Mouse (Mus musculus) ES-Bruce4 (cell line): Measurements from ENCODE around the gene Tnfaip3. TPM values are rescaled to one million over a fixed set of nuclear protein-coding genes. Genes with fewer than 3 reads are reported as not detected.

ENCODE experiments used
- H3K27ac ChIP-seq: 2 replicates; pipeline ENCODE4 v1.5.1; 2012; ENCODE audit warnings: low read length, inconsistent platforms; ENCODE audit not compliant: insufficient read depth
- H3K27me3 ChIP-seq: 2 replicates; pipeline ENCODE4 v1.6.1; 2012; ENCODE audit warnings: mild to moderate bottlenecking, low read length, inconsistent platforms; ENCODE audit not compliant: control insufficient read depth, poor library complexity, insufficient read depth, severe bottlenecking
- H3K36me3 ChIP-seq: 2 replicates; pipeline ENCODE4 v1.6.1; 2012; ENCODE audit warnings: inconsistent platforms, mild to moderate bottlenecking, low read length, moderate library complexity; ENCODE audit not compliant: control insufficient read depth, poor library complexity, insufficient read depth, severe bottlenecking
- H3K4me1 ChIP-seq: one replicate; pipeline ENCODE4 v1.8.1; 2011; ENCODE audit warnings: low read length; ENCODE audit not compliant: control insufficient read depth, insufficient read depth
- H3K4me3 ChIP-seq: 2 replicates; pipeline ENCODE4 v1.5.1; 2011; ENCODE audit warnings: low read depth, mild to moderate bottlenecking, low read length
- H3K9ac ChIP-seq: 2 replicates; pipeline ENCODE4 v1.6.1; 2012; ENCODE audit warnings: low read depth, mild to moderate bottlenecking, inconsistent platforms; ENCODE audit not compliant: poor library complexity, severe bottlenecking
- H3K9me3 ChIP-seq: replicated peaks from 2 replicates; pipeline ENCODE4 v1.6.1; 2012; ENCODE audit warnings: mild to moderate bottlenecking, low read length, inconsistent platforms; ENCODE audit not compliant: control insufficient read depth, poor library complexity, insufficient read depth, severe bottlenecking
- CTCF ChIP-seq: IDR thresholded peaks from one replicate; pipeline ENCODE4 v1.8.1; 2011; ENCODE audit warnings: low read depth, low read length
- EP300 ChIP-seq: IDR thresholded peaks from 2 replicates; pipeline ENCODE4 v1.6.1; 2011; ENCODE audit warnings: low read depth, low read length; ENCODE audit not compliant: insufficient read depth
- POLR2A ChIP-seq: IDR thresholded peaks from one replicate; pipeline ENCODE4 v1.8.1; 2011; ENCODE audit warnings: low read length; ENCODE audit not compliant: insufficient read depth
- polyA plus RNA-seq: library from polyadenylated mRNA; stranded (reverse); fragments of >200 nt; gene quantifications from 2 replicates; pipeline ENCODE4 v1.2.4, GENCODE M21; 2011; ENCODE audit warnings: low read depth; ENCODE audit not compliant: missing spikeins, insufficient read depth, insufficient read length

The Tnfaip3 gene
- polyA plus RNA-seq, 1 experiment = 4.8 TPM

GRCm38 (mm10) chr10:19023622-19024326, 8.3 kb upstream of the Tnfaip3 start:
- no peaks in the 10 kb centered on the region for H3K9me3 ChIP-seq
- H3K27ac ChIP-seq = no peak overlapping the region
- H3K36me3 ChIP-seq = no peaks in the 10 kb centered on the region
- H3K4me1 ChIP-seq = no peaks in the 10 kb centered on the region
- no peaks in the 10 kb centered on the region for H3K27me3 ChIP-seq
- no peak overlapping the region for H3K9ac ChIP-seq
- H3K4me3 ChIP-seq = no peak overlapping the region
- TF ChIP-seq EP300 = no peak
- TF ChIP-seq POLR2A = no peak
- TF ChIP-seq CTCF = no peak

GRCm38 (mm10) chr10:19022272-19022671, 6.8 kb upstream of the Tnfaip3 start:
- no peak overlapping the region for H3K4me3 ChIP-seq
- no peak overlapping the region for H3K9ac ChIP-seq
- no peaks in the 10 kb centered on the region for H3K36me3 ChIP-seq
- H3K4me1 ChIP-seq = no peaks in the 10 kb centered on the region
- no peaks in the 10 kb centered on the region for H3K9me3 ChIP-seq
- TF ChIP-seq CTCF = no peak
- no peak for TF ChIP-seq POLR2A
- TF ChIP-seq EP300 = no peak
- H3K27me3 ChIP-seq = no peaks in the 10 kb centered on the region
- H3K27ac ChIP-seq = no peak overlapping the region

GRCm38 (mm10) chr10:19016823-19017471, 1.5 kb upstream of the Tnfaip3 start:
- H3K9ac ChIP-seq = no peak overlapping the region
- TF ChIP-seq EP300 = no peak
- TF ChIP-seq POLR2A = no peak
- TF ChIP-seq CTCF = no peak
- no peaks in the 10 kb centered on the region for H3K27me3 ChIP-seq
- H3K9me3 ChIP-seq = no peaks in the 10 kb centered on the region
- no peak overlapping the region for H3K27ac ChIP-seq
- no peaks in the 10 kb centered on the region for H3K36me3 ChIP-seq
- H3K4me3 ChIP-seq = no peak overlapping the region
- H3K4me1 ChIP-seq = peaks cover 2% of the 10 kb centered on the region

DNA sequence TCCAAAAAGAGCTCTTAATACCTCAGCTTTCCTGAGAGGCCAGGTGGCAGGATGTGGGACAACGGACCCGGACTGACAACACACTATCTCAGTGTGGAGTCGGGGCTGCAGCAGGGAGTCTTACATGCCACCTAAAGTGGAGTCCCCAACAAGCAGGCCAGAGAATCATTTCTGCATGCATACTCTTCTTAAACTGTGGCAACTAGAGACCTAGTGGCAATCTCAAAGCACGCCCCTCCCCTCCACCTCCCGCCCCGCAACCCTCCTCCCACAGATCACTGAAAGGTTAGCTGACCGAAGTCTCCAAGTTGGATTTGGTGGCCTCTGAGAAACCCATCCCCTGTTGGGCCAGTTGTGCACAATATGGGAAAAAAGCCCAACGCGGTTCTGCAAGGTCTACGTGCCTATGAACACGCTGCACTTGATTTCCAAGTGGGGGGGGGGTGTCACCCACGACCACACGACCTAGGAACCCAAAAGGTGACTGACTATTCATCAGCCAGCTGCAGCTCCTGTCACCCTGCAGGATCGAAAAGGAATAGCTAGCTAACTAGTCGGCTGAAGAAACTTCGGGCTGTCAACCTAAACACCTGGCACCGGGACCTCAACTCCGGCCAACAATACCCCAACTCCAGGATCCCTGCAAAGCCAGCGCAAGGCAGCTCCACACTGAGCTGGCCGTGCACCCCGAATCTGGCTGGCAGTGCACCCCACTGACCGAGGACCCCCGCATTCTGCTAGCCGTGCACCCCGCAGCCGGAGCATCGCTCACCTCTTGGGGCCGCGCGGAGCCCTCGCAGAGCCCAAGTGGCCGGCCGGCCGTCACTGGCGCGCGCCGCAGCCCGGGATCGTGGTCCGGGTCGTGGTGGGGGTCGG, 838 bp downstream of the Tnfaip3 start:
- Histone ChIP-seq H3K9me3 (no peaks in the 10 kb centered on the region), H3K36me3 (no peaks in the 10 kb centered on the region), H3K4me3 (peak overlapping the region; percentile 73), H3K4me1 (peaks cover 2% of the 10 kb centered on the region), H3K27ac (no peak overlapping the region), H3K27me3 (no peaks in the 10 kb centered on the region), H3K9ac (peak overlapping the region; percentile 63)
- TF ChIP-seq CTCF (no peak), EP300 (no peak), POLR2A (no peak)

- no peak overlapping the region for H3K9ac ChIP-seq
- no peaks in the 10 kb centered on the region for H3K36me3 ChIP-seq
- H3K4me1 ChIP-seq = peaks cover 2% of the 10 kb centered on the region
- H3K27ac ChIP-seq = no peak overlapping the region
- no peaks in the 10 kb centered on the region for H3K27me3 ChIP-seq
- TF ChIP-seq POLR2A (no peak), CTCF (no peak), EP300 (no peak)
- H3K4me3 ChIP-seq = no peak overlapping the region
- H3K9me3 ChIP-seq = no peaks in the 10 kb centered on the region
These were observed 2.1 kb downstream of the Tnfaip3 start for GRCm38 (mm10) chr10:19013351-19013750.

DNA sequence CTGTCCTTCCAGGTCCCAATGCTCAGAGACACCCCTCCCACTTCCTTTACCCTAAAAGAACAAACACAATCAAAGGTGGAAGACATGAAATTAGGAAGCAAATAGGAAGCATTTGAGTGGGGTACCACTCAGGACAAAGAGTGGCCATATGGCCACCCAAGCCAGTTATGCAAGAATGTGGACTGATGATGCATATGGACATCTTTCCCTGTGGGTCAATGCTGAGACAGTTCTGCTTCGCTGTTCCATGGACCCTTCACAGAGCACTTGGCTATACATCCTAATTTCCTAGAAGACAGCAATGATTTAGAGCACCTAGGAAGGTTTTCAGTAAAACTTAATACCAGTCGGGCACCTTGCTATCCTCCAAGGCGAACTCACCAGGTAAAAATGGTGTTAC, 2.8 kb downstream of the Tnfaip3 start:
- H3K36me3 ChIP-seq = no peaks in the 10 kb centered on the region
- no peaks in the 10 kb centered on the region for H3K9me3 ChIP-seq
- H3K27me3 ChIP-seq = no peaks in the 10 kb centered on the region
- H3K4me1 ChIP-seq = peaks cover 2% of the 10 kb centered on the region
- no peak for TF ChIP-seq CTCF
- no peak for TF ChIP-seq EP300
- no peak for TF ChIP-seq POLR2A
- H3K27ac ChIP-seq = no peak overlapping the region
- H3K4me3 ChIP-seq = no peak overlapping the region
- no peak overlapping the region for H3K9ac ChIP-seq
